ENCODE assay signal across 9 mouse cellular contexts in the genomic region with DNA sequence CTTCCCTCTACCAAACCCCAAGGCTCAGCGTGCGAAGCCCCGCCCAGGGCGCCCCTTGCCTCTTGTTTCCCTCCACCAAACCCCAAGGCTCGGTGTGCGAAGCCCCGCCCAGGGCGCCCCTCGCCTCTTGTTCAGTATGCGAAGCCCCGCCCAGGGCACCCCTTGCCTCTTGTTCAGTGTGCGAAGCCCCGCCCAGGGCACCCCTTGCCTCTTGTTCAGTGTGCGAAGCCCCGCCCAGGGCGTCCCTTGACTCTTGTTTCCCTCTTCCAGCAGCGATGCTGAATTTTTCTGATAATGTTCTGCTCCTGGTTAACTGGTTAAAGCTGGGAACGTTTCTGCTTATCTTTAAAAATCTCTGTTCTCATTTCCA.
A peak's percentile ranks its signal among the peaks of the same experiment; 100 is the strongest.
DNase-seq lines count a peak whose midpoint lies in the region; ATAC-seq lines count a peak whose summit lies in the region.
"Had no signal": no experiment of that assay in that cellular context is flagged by ENCODE, and none has a peak within 500 bp of the region (broad histone marks: within the 10 kb centered on the region; RNA-seq: fewer than 3 reads in every experiment).

No protein-coding gene starts in this region.

- H3K4me2 ChIP-seq in embryonic facial prominence, embryonic 13.5 days, result peak overlapping the region; percentile 65
- peak overlapping the region; percentile 51 for H3K4me2 ChIP-seq in intestine, embryonic 16.5 days (ENCODE audit: low read depth, low read length)
- H3K4me2 ChIP-seq in midbrain, embryonic 11.5 days, result peak overlapping the region; percentile 41

- H3K27me3 ChIP-seq in embryonic facial prominence, embryonic 13.5 days, result no peaks in the 10 kb centered on the region
- H3K27me3 ChIP-seq in intestine, embryonic 16.5 days (replicated peaks; ENCODE audit: control insufficient read depth, insufficient read depth, low read length), result no peaks in the 10 kb centered on the region
- H3K27me3 ChIP-seq in midbrain, embryonic 11.5 days (ENCODE audit: control insufficient read depth, insufficient read depth, low read length), result no peaks in the 10 kb centered on the region
- H3K27me3 ChIP-seq: Patski had no signal

- 13% methylated on average over 18 of the region's 18 CpGs for WGBS in embryonic facial prominence, embryonic 13.5 days
- 14% methylated on average over 18 of the region's 18 CpGs for WGBS in intestine, embryonic 16.5 days
- WGBS in midbrain, embryonic 11.5 days, result 11% methylated on average over 18 of the region's 18 CpGs

- no peaks in the 10 kb centered on the region for H3K36me3 ChIP-seq in embryonic facial prominence, embryonic 13.5 days
- H3K36me3 ChIP-seq in intestine, embryonic 16.5 days (ENCODE audit: control insufficient read depth, insufficient read depth, low read length), result no peaks in the 10 kb centered on the region
- no peaks in the 10 kb centered on the region for H3K36me3 ChIP-seq in midbrain, embryonic 11.5 days (ENCODE audit: control insufficient read depth, insufficient read depth, low read length)

- H3K4me1 ChIP-seq in embryonic facial prominence, embryonic 13.5 days, result peaks cover 5% of the 10 kb centered on the region; the same call in 1 of the 2 replicates
- no peaks in the 10 kb centered on the region for H3K4me1 ChIP-seq in intestine, embryonic 16.5 days (ENCODE audit: control insufficient read depth, insufficient read depth, low read length)
- H3K4me1 ChIP-seq in midbrain, embryonic 11.5 days (ENCODE audit: control insufficient read depth, insufficient read depth, low read length), result no peaks in the 10 kb centered on the region

- peak overlapping the region; percentile 43 for H3K4me3 ChIP-seq in embryonic facial prominence, embryonic 13.5 days
- peak overlapping the region; percentile 33 for H3K4me3 ChIP-seq in intestine, embryonic 16.5 days (ENCODE audit: low read length)
- peak overlapping the region; percentile 23 for H3K4me3 ChIP-seq in midbrain, embryonic 11.5 days (ENCODE audit: low read depth, low read length)

- no peaks in the 10 kb centered on the region for H3K9me3 ChIP-seq in embryonic facial prominence, embryonic 13.5 days
- H3K9me3 ChIP-seq in intestine, embryonic 16.5 days (ENCODE audit: control insufficient read depth, low read length), result no peaks in the 10 kb centered on the region
- no peaks in the 10 kb centered on the region for H3K9me3 ChIP-seq in midbrain, embryonic 11.5 days (ENCODE audit: control insufficient read depth, low read length)

- H3K9ac ChIP-seq in embryonic facial prominence, embryonic 13.5 days, result 0 out of 2 replicates have a peak overlapping the region, but pooled peaks have one; percentile 27
- H3K9ac ChIP-seq in intestine, embryonic 16.5 days (ENCODE audit: low read depth, low read length), result no peak overlapping the region
- H3K9ac ChIP-seq in midbrain, embryonic 11.5 days (ENCODE audit: low read length), result peak overlapping the region; percentile 24; the same call in 1 of the 2 replicates

- H3K27ac ChIP-seq in embryonic facial prominence, embryonic 13.5 days, result no peak overlapping the region
- no peak overlapping the region for H3K27ac ChIP-seq in intestine, embryonic 16.5 days (ENCODE audit: low read length)
- H3K27ac ChIP-seq in midbrain, embryonic 11.5 days (ENCODE audit: low read depth, low read length), result no peak overlapping the region

- intact Hi-C loops in heart, postnatal 36 days (cut with DNase I), result no loop called here

- DNase-seq in kidney, postnatal 10 days, result peak; percentile 9
- DNase-seq in kidney, adult 18-20 months, result no peak
- peak; percentile 84 for DNase-seq in midbrain, embryonic 11.5 days (ENCODE audit: low spot score, missing footprints)
- DNase-seq in urinary bladder, adult 18-20 months (ENCODE audit: low spot score in 2 of 2), result no peak
- DNase-seq in cerebellum, adult 9-10 months, result no peak
- no peak for DNase-seq in heart, postnatal 36 days

- peak; percentile 67; the same call in 1 of the 2 replicates for ATAC-seq in embryonic facial prominence, embryonic 13.5 days (ENCODE audit: insufficient number of reproducible peaks, insufficient read depth, low FRiP score, low TSS enrichment, low read depth)
- peak; percentile 68 for ATAC-seq in intestine, embryonic 16.5 days
- ATAC-seq in midbrain, embryonic 11.5 days (ENCODE audit: low FRiP score), result peak; percentile 92
- ATAC-seq: Patski had no signal

Comparison
In these comparisons a context has a peak if more than half of its experiments do, and no peak if none do; other contexts are left out.
1. DNase-seq: peak in kidney, postnatal 10 days (single experiment) and midbrain, embryonic 11.5 days (single experiment); none in kidney, adult 18-20 months (single experiment), urinary bladder, adult 18-20 months (0 of 2), cerebellum, adult 9-10 months (single experiment) and heart, postnatal 36 days (0 of 2).
2. Peak in every context shown above with its lines, with median percentiles within 50 percentile points of each other: ATAC-seq, H3K4me2 ChIP-seq and H3K4me3 ChIP-seq.